Mouse (Mus musculus) liver, postnatal 0 days (tissue): Measurements from ENCODE around the gene Gm47969.

Source experiments
- CTCF ChIP-seq: sonication (generic); IDR thresholded peaks from 2 replicates; pipeline ENCODE4 v1.5.1; 2016; ENCODE audit warnings: antibody characterized with exemption, low read depth
- EP300 ChIP-seq: IDR thresholded peaks from 2 replicates; pipeline ENCODE4 v1.6.1; 2016; ENCODE audit warnings: antibody characterized with exemption, low read depth, mild to moderate bottlenecking

GRCm38 (mm10) chr1:83060643-83061042 lies 15.9 kb downstream of the Gm47969 start, which contains the start of gene Krtap28-13:
- no peak for TF ChIP-seq CTCF
- no peak for TF ChIP-seq EP300
